Mouse (Mus musculus) 3134 (cell line): ENCODE measurements around the gene Adh6a.

Experiments
- DNase-seq: peaks from one replicate; pipeline ENCODE4 v3.0.0-alpha.2; 2011; ENCODE audit warnings: low spot score; ENCODE audit not compliant: insufficient read length; ENCODE audit errors: extremely low read depth

Adh6a gene

DNA sequence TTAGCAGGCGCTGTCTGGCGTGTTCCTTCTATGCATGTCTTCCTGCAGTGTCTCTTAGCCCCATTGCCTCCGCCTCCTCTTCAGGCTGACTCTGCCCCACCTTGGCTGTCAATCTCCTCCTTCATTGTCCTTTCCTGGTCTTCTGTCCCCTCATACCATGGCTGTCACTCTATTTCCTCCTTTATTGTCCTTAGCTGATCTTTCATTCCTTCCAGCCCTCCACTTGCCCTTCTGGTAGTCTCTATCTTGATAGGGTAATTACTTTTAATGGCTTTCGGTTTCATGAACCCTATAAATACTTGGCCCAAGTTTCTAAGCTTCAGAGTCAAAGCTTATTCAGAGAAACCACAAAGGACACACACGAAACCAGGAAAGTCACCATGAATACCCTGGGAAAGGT, at the start of gene Adh6a:
Gene Adh6a (plus strand): TSS at position 322 of the 400 bp plus-strand sequence.
- no peak for DNase-seq

DNA sequence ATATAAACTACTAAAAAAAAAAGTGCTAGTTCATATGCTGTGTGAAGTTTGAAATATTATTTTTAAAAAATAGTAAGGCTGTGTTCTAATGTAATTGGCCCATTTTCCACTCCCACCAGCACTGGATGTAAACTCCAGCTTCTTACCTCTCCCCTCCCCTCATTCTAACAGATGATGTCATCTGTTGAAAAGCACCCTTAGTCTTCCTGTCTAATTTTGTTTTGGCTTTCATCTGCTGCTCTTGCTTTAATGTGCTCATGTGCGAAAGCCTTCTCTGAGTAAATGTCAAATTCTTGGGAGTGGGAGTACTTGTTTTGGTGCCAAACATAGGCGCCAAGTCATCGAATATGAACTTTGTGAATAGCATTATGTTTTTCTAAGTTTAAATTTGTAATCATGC, 48.4 kb upstream of the Adh6a start:
- no peak for DNase-seq

DNA sequence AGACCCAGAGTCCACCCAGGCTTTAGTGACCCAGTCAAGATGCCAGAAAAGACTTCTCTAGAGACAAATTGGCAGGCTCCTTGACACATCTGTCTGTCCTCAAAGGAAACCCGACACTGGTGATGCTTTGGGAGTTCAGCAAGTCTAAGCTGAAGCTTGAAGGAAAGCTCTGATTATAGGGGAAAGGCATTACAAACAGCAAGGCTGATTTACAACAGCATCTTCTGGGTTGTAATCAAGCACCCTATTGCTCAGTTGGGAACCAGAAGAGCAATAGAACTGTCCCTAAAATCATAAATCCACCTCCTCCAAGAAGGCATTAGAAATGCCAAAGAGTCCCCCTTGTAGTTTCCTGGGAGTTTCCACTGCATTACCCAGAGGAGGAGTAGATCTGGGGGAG, 42.6 kb upstream of the Adh6a start:
- DNase-seq: no peak

DNA sequence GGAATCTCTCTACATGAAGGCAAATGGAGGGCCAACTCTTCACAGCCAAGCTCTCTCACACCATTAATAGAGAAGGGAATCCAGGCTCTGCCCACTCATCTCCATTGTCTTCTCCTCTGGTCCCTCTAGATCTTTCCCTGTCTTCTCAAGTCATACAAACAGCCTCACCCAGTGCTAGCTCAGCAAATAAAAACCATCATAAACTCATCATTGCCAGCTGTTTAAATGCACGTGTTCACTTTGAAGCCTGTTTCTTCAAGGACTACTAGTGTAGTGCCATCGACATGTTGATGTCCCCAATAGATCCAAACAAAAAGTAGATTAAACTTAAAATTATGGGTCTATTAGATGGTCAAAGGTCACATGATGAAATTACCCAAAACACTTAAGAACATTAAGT, 41.8 kb upstream of the Adh6a start:
- DNase-seq: no peak

DNA sequence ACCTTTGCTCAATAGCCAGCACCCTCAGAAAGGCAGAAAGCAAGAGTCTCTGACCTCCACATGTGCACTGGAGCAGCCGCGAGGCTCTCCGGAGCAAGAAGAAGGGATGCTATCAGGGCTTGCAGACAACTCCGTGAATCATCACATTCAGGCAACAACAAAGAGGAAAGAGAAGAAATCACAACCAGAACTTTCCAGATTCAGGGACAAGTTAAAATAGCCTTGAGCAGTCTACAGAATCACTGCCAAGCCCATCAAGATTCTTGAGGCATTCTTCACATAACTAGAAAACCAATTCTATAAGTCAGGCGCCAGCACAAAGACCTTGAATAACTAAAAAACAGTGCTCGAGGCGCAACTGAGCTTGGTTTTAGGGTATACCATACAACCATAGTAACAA, 40.0 kb upstream of the Adh6a start:
- DNase-seq: peak; percentile 20

DNA sequence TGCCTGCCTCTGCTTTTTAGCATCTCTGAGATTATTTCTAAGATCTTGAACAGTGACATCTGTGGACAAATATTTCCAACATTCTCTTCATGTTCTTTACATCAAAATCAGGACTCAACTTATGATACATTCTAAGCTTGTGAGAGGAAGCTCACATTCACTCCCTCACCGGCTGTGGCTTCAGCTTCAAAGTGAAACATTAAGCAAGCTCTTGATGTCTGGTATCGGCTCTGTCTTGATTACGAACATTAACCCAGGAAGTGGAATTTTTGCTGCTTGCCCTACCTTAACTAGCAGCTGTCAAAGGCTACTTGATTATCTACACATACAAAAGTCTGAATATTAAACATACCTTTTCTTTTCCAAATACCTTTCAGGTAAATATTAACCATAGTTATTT, 38.0 kb upstream of the Adh6a start:
- no peak for DNase-seq

DNA sequence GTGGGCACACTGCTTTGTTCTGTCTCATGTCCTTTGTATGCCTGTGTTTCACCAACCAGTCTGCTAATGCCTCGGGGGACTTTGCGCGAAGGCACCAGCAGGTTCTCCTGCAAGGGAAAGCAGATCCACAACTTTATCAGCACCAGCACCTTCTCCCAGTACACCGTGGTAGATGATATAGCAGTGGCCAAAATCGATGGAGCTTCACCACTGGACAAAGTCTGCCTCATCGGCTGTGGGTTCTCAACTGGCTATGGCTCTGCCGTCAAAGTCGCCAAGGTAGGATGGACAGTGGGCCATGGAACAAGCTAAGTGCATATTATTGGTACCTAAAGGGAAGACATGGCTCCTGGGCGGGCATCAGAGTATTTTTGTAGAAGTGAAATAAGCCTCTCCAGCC, 30.5 kb upstream of the Adh6a start:
- DNase-seq: no peak

DNA sequence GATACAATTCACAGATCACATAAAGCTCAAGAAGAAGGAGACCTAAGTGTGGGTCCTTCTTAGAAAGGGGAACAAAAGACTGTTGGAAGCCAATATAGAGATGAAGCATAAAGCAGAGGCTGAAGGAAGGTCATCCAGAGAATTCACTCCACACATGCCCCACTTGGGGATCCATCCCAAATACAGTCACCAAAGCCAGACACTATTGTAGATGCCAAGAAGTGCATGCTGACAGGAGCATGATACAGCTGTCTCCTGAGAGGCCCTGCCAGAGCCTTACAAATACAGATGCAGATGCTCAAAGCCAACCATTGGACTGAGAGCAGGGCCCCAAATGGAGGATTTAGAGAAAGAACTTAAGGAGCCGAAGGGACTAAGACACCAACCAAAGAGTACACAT, 29.3 kb upstream of the Adh6a start:
- DNase-seq: no peak

DNA sequence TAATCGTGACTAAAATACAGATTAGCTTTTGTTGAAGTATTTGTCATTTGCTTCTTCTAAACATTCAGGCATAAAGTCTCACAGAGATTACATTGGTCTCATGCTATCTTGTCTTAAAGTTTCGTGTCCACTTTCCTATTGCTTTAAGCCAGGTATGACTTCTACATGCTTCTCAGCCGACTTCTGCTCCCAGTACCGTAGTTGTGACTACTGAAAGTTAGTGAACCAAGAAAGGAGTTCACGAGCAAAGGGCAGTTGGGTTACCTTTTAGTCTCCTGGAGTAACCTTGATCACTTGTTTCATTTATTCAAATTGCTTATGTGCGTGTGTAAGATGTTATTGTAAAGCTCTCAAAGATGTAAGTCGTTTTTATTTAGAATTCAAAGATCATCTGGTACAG, 27.1 kb upstream of the Adh6a start:
- no peak for DNase-seq

DNA sequence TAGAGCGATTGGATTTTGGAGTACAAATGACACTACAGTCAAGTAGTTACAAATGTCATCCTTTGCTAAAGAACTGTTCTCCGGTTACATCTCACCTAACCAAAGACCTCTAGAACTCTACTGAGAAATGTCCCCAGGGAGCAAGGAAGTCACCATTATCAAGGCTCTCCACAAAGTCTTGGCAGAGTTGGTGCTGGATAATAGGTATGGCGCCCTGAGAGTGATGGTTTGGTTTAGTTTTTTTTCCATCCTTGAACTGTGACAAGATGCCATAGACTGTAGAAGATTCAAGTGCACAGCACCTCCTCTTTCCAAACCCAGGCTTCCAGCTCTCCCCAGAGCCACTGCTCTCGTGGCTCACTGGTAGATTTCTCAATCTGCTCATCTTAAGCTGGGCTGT, 25.4 kb upstream of the Adh6a start:
- DNase-seq: no peak

DNA sequence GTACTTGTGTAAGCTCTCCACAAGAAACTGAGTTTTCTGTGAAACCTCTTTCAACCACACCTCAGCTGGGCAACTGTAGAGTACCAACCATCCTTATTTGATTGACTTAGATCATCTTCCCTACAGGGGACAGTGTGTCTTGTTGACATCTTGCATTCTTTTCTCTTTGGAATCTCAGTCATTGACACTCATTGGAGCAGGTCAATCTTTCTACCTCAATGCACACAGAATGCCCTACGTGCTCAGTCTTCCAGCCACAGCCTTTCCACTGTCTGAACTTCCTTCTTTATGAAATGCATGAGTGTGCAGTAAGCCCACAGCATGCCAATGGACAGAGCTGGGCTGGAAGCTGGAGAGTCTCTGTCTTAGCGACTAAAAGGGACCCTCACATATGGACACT, 22.4 kb upstream of the Adh6a start:
- DNase-seq: no peak

DNA sequence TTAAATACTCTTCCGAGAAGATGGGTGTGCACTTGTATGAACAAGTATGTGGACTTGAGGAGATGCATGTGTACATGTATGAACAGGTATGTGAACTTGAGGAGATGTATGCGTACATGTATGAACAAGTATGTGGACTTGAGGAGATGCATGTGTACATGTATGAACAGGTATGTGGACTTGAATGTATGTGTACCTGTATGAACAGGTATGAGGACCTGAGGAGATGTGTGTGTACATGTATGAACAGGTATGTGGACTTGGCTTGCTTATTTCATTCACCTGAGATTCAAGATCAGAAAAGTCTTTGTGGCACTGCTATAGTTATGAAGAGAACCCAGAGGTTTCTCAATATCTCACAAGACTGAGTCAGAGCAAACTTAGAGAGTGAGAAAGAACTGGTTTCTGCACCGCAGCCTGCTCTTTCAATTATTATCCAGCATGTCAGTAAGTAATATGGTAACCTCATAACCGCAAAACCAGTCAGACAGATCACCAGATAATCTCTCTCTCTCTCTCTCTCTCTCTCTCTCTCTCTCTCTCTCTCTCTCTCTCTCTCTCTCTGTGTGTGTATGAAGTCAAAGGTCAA, 21.5 kb upstream of the Adh6a start:
- DNase-seq: no peak

DNA sequence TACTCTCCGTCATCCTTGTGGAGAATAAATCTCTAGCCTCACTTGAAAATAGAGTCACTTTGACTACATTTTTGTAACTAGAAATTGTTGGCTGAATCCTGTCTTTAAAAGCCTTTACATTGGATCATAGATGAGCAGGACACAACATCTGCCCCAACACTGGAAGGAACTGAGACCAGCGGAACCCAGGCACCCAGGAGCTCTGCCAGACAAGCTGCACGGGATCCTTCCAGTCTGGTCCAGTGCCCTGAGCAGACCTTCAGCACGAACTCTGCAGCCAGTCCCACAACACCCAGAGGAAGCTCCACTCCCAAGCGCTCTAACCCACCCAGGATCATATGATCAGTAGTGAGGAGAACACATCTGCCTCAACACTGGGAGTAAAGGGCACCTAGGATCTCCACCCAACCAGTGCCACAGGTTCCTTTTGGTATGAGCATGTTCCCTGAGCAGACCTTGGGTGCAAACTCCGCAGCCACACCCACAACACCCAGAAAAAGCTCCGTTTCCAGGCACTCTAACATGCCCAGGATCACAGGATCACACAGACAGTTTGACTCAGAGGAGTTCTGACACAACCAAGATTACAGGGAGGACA, 19.7 kb upstream of the Adh6a start:
- DNase-seq: no peak

DNA sequence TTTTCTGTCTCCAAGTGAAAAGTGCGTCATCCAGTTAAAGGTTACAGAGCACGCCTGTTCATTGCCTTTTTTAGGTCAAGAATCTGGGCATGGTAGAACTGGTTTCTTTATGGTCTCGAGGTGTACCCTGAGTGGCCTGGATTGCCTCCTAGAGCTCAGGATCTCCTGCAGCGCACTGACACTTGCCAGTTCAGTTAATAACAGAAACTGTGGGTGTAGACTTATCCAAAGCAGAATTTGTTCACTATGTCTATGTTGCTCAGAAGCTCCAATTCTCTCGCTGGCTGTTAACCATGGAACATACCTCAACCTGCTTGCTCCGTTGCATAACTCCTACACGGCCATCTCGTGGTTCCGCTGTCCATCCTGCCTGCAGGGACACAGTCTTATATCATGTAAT, 13.0 kb upstream of the Adh6a start:
- DNase-seq: no peak

DNA sequence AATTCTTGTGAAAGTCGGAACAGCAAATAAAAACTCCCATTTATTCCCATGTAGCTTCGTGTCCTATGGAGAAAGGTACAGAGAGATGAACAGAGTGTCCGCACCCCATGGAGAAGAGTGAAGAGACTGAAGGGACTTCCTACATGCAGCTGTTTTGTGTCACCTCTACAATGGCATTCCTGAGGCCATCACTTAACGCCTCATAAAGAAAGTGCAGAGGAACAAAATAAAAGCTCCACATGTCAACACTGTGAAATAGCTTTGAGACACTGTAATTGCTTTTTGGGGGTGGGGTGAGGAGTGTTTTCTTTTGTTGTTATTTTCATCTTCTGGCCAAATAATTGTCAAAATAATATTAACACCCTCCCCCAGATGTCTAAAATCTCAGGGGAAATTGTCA, 10.4 kb upstream of the Adh6a start:
- no peak for DNase-seq

DNA sequence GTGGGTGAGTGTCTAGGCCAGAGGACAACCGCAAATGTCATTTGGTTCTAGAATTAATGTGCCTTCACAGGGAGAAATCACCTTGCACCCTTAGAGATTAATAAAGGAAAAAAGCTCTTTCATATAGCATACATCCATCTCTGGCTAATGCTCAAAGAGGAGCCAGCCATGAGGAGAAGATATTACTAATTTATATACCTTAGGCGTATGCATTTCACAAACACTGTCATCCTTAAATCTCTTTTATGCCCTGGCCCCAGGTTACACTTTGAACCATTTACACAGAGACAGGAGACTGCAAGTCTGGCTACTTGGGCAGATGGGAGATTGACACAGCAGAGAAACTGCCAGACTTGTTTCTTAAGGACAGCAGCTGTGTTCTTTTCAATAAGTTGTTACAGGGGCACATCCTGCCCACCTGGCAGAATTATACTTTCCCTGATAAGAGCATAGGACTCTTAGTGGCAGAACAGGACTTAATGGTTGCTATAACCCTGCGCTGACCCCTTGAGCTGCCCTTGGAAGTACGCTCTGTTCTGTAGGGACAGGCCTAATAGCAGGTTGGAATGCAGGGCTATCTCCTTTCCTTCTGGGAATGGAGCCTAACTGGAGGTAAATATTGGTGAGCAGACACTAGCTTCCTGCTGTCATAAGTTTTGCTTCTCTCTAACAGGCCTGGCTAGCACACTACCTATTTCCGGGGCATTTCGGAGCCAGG, 9.2 kb upstream of the Adh6a start:
- DNase-seq: no peak

DNA sequence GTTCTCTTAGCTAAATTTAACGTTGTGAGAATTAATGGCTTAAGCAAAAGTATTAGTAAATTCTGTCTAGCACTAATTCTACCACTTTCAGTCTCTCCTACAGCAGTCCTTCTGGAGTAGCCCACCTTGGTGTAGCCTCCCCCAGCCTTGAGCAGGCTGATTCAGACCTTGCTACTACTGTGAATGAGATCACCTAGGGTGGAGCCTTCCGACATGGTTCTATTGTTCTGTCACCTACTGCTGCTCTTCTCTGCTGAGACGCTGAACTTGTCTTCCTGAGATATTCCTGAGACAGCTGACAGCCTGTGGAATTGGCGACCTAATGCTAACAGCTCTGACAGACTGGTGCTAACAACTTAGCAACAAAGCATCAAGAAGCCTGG, 8.6 kb upstream of the Adh6a start:
- no peak for DNase-seq

DNA sequence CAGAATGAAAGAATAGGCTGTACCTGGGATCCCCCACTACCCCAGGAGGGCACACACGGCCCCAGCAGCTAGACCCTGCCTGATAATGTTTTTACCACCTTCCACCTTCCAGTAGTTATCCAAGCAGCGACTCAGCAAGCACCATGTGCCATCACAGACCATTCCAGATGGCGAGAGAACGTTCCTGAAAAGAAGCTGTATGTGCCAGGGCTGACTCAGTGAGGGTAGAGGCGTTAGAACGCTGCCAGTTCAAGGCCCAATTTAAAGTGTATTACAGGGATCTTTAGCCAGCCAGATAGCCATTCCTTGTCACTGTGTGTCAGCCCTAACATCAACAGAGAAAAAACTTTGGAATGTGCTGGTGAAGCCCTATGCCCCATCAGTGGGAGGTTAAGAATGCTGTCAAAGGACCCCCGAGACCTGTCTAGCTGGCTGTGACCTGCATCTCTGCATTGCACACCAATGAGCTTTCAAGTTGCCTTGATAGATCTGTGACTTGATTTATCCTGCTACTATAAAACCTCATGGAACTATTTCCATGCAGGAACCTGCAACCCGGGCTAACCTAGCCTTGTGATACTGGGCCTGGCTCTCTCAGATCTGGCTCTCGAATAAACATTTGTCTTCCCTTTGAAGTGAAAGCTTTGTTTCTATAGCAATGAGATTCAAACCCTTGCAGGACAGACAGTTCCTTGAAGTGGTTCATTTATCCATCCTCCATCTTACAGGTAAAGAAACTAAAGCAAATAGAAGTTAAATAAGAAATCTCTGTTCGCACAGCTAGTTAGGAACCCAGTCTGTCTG, 7.4 kb upstream of the Adh6a start:
- DNase-seq: no peak

DNA sequence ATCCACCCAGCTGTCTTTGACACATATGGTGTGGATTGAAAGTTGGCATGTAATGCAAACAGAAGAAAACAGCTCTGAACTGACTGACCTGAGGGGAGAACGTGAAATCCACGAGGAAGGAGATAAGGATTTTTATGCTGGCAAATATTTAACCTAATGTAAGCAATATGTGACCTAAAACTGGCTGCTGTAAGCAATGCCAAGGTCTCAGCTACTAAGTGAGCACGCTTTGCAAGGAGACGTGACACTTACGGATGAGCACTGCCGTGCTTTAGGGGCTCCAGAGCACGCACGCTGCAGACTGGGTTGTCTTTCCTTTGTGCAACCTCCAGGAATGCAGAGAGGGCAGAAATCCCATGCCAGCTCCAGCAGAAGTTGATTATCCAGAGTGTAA, 6.8 kb upstream of the Adh6a start:
- DNase-seq: no peak

DNA sequence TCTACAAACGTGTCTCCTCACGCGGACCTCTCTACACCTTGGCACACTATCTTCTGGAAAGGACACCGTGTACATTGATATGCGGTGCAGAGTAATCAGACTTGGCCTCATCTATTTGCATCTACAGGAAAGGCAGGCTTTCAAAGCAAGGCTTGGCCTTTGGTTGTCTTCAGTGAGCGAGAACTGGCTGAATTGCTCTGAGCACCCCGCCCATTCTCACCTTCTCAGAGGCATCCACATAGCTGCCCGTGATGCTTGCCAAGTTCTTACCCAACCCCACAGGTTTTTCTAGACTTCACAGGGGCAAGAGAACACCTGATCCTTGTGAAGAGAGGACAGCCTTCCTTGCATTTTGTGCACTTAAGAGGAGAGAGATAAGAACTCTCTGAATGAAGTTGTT, 3.2 kb upstream of the Adh6a start:
- no peak for DNase-seq

DNA sequence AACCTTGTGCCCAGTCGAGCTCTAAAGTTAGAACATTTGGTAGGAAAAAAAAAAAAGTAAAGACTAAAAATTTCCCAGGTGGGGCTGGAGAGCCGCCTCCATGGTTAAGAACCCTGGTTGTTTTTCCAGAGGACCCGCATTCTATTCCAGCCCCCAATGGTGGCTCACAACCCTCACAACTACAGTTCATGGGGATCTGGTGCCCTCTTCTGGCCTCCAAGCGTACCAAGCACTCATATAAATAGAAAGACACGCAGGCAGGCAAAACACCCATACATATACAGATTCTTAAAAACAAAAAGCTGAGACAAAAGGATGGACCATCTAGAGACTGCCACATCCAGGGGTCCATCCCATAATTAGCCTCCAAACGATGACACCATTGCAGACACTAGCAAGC, 2.1 kb upstream of the Adh6a start:
- no peak for DNase-seq
